ENCODE assay signal across 8 mouse cellular contexts in genomic region chr6:87183159-87183558, GRCm38 (mm10).
DNase-seq lines count a peak whose midpoint lies in the region; ATAC-seq and TF ChIP-seq lines count a peak whose summit lies in the region.

No protein-coding gene starts in this region.

- H3K9me3 ChIP-seq in hindbrain, postnatal 0 days (ENCODE audit: low read length) = no peaks in the 10 kb centered on the region
- no peaks in the 10 kb centered on the region for H3K9me3 ChIP-seq in hindbrain, embryonic 14.5 days (ENCODE audit: control insufficient read depth, low read length)
- no peaks in the 10 kb centered on the region for H3K9me3 ChIP-seq in embryonic facial prominence, embryonic 15.5 days (replicated peaks)
- H3K9me3 ChIP-seq in hindbrain, embryonic 12.5 days (replicated peaks) = no peaks in the 10 kb centered on the region

- no peaks in the 10 kb centered on the region for H3K36me3 ChIP-seq in hindbrain, postnatal 0 days (ENCODE audit: insufficient read depth, low read length)
- H3K36me3 ChIP-seq in hindbrain, embryonic 14.5 days (replicated peaks; ENCODE audit: control insufficient read depth, insufficient read depth) = peaks cover 4% of the 10 kb centered on the region; the same call in 1 of the 2 replicates
- H3K36me3 ChIP-seq in embryonic facial prominence, embryonic 15.5 days = peaks cover 47% of the 10 kb centered on the region
- H3K36me3 ChIP-seq in hindbrain, embryonic 12.5 days = 0 out of 2 replicates have a peak, but pooled peaks cover 3% of the 10 kb centered on the region

- H3K4me2 ChIP-seq in hindbrain, postnatal 0 days (ENCODE audit: low read depth, low read length) = no peak overlapping the region
- H3K4me2 ChIP-seq in hindbrain, embryonic 14.5 days (replicated peaks) = no peak overlapping the region
- H3K4me2 ChIP-seq in embryonic facial prominence, embryonic 15.5 days (replicated peaks) = no peak overlapping the region
- no peak overlapping the region for H3K4me2 ChIP-seq in hindbrain, embryonic 12.5 days (replicated peaks)

- ATAC-seq in hindbrain, postnatal 0 days = no peak
- ATAC-seq in hindbrain, embryonic 14.5 days (ENCODE audit: low FRiP score) = no peak
- ATAC-seq in embryonic facial prominence, embryonic 15.5 days (ENCODE audit: insufficient number of reproducible peaks, low FRiP score, low TSS enrichment, low read depth) = peak; percentile 49; the same call in 1 of the 2 replicates
- no peak for ATAC-seq in hindbrain, embryonic 12.5 days (ENCODE audit: low FRiP score)

- H3K4me3 ChIP-seq in hindbrain, postnatal 0 days (ENCODE audit: low read length) = no peak overlapping the region
- no peak overlapping the region for H3K4me3 ChIP-seq in hindbrain, embryonic 14.5 days (replicated peaks; ENCODE audit: low read length)
- no peak overlapping the region for H3K4me3 ChIP-seq in embryonic facial prominence, embryonic 15.5 days (replicated peaks)
- no peak overlapping the region for H3K4me3 ChIP-seq in hindbrain, embryonic 12.5 days

- H3K27ac ChIP-seq in hindbrain, postnatal 0 days = no peak overlapping the region
- H3K27ac ChIP-seq in hindbrain, embryonic 14.5 days = no peak overlapping the region
- peak overlapping the region; percentile 84 for H3K27ac ChIP-seq in embryonic facial prominence, embryonic 15.5 days (replicated peaks)
- H3K27ac ChIP-seq in hindbrain, embryonic 12.5 days = no peak overlapping the region

- no peak for TF ChIP-seq CTCF in hindbrain, postnatal 0 days (IDR thresholded peaks at IDR 0.05; ENCODE audit: low read depth)

- intact Hi-C loops in heart, postnatal 10 days (cut with DNase I) = no loop called here
- intact Hi-C loops in left cerebral cortex, postnatal 14 days (cut with DNase I) = no loop called here

- peak; percentile 56 for DNase-seq in hindbrain, postnatal 0 days (ENCODE audit: low spot score)
- no peak for DNase-seq in hindbrain, embryonic 14.5 days (ENCODE audit: low spot score)
- DNase-seq in heart, postnatal 10 days = peak; percentile 77 to 80
- DNase-seq in left cerebral cortex, postnatal 14 days (ENCODE audit: low spot score in 2 of 2) = peak; percentile 89 to 95
- DNase-seq in right cerebral cortex, postnatal 10 days (ENCODE audit: low spot score in 2 of 2) = peak; percentile 91 to 94
- DNase-seq in thymus, postnatal 10 days (ENCODE audit: low spot score in 2 of 2) = no peak

- H3K4me1 ChIP-seq in hindbrain, postnatal 0 days (ENCODE audit: insufficient read depth, low read length) = no peaks in the 10 kb centered on the region
- no peaks in the 10 kb centered on the region for H3K4me1 ChIP-seq in hindbrain, embryonic 14.5 days (replicated peaks; ENCODE audit: control insufficient read depth, insufficient read depth, low read length)
- peaks cover 54% of the 10 kb centered on the region for H3K4me1 ChIP-seq in embryonic facial prominence, embryonic 15.5 days
- no peaks in the 10 kb centered on the region for H3K4me1 ChIP-seq in hindbrain, embryonic 12.5 days

- 75% methylated on average over 8 of the region's 8 CpGs for WGBS in hindbrain, postnatal 0 days
- 84% methylated on average over 8 of the region's 8 CpGs for WGBS in hindbrain, embryonic 14.5 days
- WGBS in embryonic facial prominence, embryonic 15.5 days = 45% methylated on average over 8 of the region's 8 CpGs
- 82% methylated on average over 8 of the region's 8 CpGs for WGBS in hindbrain, embryonic 12.5 days

- no peaks in the 10 kb centered on the region for H3K27me3 ChIP-seq in hindbrain, postnatal 0 days (ENCODE audit: insufficient read depth, low read length)
- H3K27me3 ChIP-seq in hindbrain, embryonic 14.5 days (ENCODE audit: control insufficient read depth, insufficient read depth, low read length) = no peaks in the 10 kb centered on the region
- H3K27me3 ChIP-seq in embryonic facial prominence, embryonic 15.5 days = no peaks in the 10 kb centered on the region
- H3K27me3 ChIP-seq in hindbrain, embryonic 12.5 days = no peaks in the 10 kb centered on the region

- H3K9ac ChIP-seq in hindbrain, postnatal 0 days (replicated peaks; ENCODE audit: low read length) = no peak overlapping the region
- H3K9ac ChIP-seq in hindbrain, embryonic 14.5 days = no peak overlapping the region
- H3K9ac ChIP-seq in embryonic facial prominence, embryonic 15.5 days = no peak overlapping the region
- H3K9ac ChIP-seq in hindbrain, embryonic 12.5 days = no peak overlapping the region

Comparison
In these comparisons a context has a peak if more than half of its experiments do, and no peak if none do; other contexts are left out.
1. DNase-seq: peak in hindbrain, postnatal 0 days (single experiment), heart, postnatal 10 days (2 of 2), left cerebral cortex, postnatal 14 days (2 of 2) and right cerebral cortex, postnatal 10 days (2 of 2); none in hindbrain, embryonic 14.5 days (single experiment) and thymus, postnatal 10 days (0 of 2).